Mouse (Mus musculus): ENCODE measurements at regions not wholly inside any gene's neighbourhood (a gene's known extent, or its start where the extent isn't known, plus 50 kb on each side); places are given as distances from the start of the nearest gene placed in this dataset.
"Not testable (repeated sequence)": the region's sequence is repeated elsewhere in the genome, so short reads cannot be mapped to it uniquely, and the experiment has no call there.

GRCm38 (mm10) chr3:18764301-18765078 is 816.3 kb downstream of the Cypt12 start:
- no peaks in the 10 kb centered on the region for H3K4me1 ChIP-seq (ENCODE audit: control insufficient read depth, insufficient read depth, low read length)
- H3K9ac ChIP-seq (ENCODE audit: low read depth, low read length, severe bottlenecking) = no peak overlapping the region
- no peak overlapping the region for H3K4me3 ChIP-seq (replicated peaks; ENCODE audit: low read length)
- no peaks in the 10 kb centered on the region for H3K36me3 ChIP-seq (ENCODE audit: control insufficient read depth, insufficient read depth, low read length)
- ATAC-seq (ENCODE audit: low FRiP score, low read depth) (no peak), DNase-seq (ENCODE audit: low spot score) (no peak)
- no peak for TF ChIP-seq POLR2A (IDR thresholded peaks at IDR 0.05; ENCODE audit: borderline replicate concordance, extremely low read depth, insufficient read depth, insufficient read length)
- H3K9me3 ChIP-seq (ENCODE audit: control insufficient read depth, low read length) = no peaks in the 10 kb centered on the region
- no peak overlapping the region for H3K4me2 ChIP-seq (replicated peaks; ENCODE audit: low read depth, low read length, severe bottlenecking)
- 66% methylated on average over 3 of the region's 3 CpGs for WGBS
- no peak overlapping the region for H3K27ac ChIP-seq (replicated peaks; ENCODE audit: low read depth, low read length)
- H3K27me3 ChIP-seq (ENCODE audit: control insufficient read depth, insufficient read depth, low read length) = no peaks in the 10 kb centered on the region

- no peaks in the 10 kb centered on the region for H3K9me3 ChIP-seq (ENCODE audit: control insufficient read depth, low read length)
- TF ChIP-seq POLR2A (IDR thresholded peaks at IDR 0.05; ENCODE audit: borderline replicate concordance, extremely low read depth, insufficient read depth, insufficient read length) = no peak
- H3K36me3 ChIP-seq (ENCODE audit: control insufficient read depth, insufficient read depth, low read length) = no peaks in the 10 kb centered on the region
- H3K9ac ChIP-seq (ENCODE audit: low read depth, low read length, severe bottlenecking) = no peak overlapping the region
- H3K4me1 ChIP-seq (ENCODE audit: control insufficient read depth, insufficient read depth, low read length) = no peaks in the 10 kb centered on the region
- ATAC-seq (ENCODE audit: low FRiP score, low read depth) (no peak), DNase-seq (ENCODE audit: low spot score) (no peak)
- no peaks in the 10 kb centered on the region for H3K27me3 ChIP-seq (ENCODE audit: control insufficient read depth, insufficient read depth, low read length)
- H3K27ac ChIP-seq (replicated peaks; ENCODE audit: low read depth, low read length) = no peak overlapping the region
- WGBS = 60% methylated on average over 1 of the region's 1 CpGs
- H3K4me2 ChIP-seq (replicated peaks; ENCODE audit: low read depth, low read length, severe bottlenecking) = no peak overlapping the region
- H3K4me3 ChIP-seq (replicated peaks; ENCODE audit: low read length) = no peak overlapping the region
Measured at GRCm38 (mm10) chr3:18778481-18778880, 830.3 kb downstream of the Cypt12 start.

DNA sequence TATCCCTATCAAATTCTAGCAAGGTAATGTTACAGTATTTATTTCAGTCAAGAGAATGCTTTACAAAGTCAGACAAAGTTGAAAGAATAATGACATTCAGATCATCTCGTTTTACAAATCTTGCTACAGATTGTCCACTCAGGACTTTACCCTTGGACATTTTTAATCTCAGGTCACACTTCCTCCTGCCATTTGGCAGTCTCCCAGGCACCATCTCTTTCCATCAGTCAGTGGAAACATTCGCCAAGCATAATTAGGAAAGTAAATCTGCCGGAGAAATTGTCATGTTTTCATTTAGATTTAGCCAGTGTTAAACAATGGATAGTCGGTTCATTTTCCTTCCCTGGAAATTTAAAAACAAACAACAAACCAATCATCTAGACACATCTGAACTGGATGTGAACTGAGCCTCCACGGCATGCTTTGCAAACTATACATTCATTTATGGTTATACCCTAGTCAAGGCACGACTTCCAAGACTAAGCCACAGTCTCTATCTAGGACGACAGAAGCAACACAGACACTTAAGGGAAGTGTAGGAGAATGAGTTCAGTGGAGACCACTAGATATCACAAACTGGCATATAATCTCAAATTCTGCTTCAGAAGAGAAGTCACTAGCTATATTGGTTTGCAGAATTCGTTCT is 839.4 kb downstream of the Cypt12 start:
- DNase-seq (ENCODE audit: low spot score) (no peak), ATAC-seq (ENCODE audit: low FRiP score, low read depth) (no peak)
- H3K4me1 ChIP-seq (ENCODE audit: control insufficient read depth, insufficient read depth, low read length) = no peaks in the 10 kb centered on the region
- no peaks in the 10 kb centered on the region for H3K27me3 ChIP-seq (ENCODE audit: control insufficient read depth, insufficient read depth, low read length)
- H3K36me3 ChIP-seq (ENCODE audit: control insufficient read depth, insufficient read depth, low read length) = no peaks in the 10 kb centered on the region
- no peaks in the 10 kb centered on the region for H3K9me3 ChIP-seq (ENCODE audit: control insufficient read depth, low read length)
- TF ChIP-seq POLR2A (IDR thresholded peaks at IDR 0.05; ENCODE audit: borderline replicate concordance, extremely low read depth, insufficient read depth, insufficient read length) = no peak
- WGBS = 80% methylated on average over 8 of the region's 8 CpGs
- no peak overlapping the region for H3K27ac ChIP-seq (replicated peaks; ENCODE audit: low read depth, low read length)
- no peak overlapping the region for H3K4me3 ChIP-seq (replicated peaks; ENCODE audit: low read length)
- no peak overlapping the region for H3K4me2 ChIP-seq (replicated peaks; ENCODE audit: low read depth, low read length, severe bottlenecking)
- no peak overlapping the region for H3K9ac ChIP-seq (ENCODE audit: low read depth, low read length, severe bottlenecking)

GRCm38 (mm10) chr3:18802794-18803193 is 825.7 kb downstream of the 1700064H15Rik start:
- no peak for ATAC-seq (ENCODE audit: low FRiP score, low read depth)

DNA sequence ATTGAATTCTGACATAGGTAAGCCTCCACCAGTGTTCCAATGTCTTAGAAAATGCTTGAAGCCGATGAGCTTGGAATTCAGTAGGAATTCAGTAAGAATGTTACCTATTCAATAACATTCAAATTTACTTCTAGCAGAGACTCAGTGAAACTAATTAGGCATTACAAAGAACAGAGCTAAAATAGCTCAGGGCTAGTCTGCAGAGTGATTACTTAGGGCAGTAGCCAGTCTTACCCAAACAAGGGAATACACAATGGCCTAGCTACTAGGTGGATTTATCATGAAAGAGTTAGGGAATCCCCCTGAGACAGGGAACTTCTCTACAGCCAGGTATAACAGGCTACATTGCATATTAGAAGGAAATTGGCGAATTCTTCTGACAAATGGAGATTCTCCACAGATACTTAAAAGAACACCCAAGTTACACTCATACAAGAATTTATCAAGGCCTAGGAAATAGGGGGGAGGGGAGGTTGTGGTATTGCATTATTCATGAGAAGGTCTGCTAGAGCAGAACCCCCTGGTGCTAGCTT is 799.6 kb downstream of the 1700064H15Rik start:
- H3K36me3 ChIP-seq (ENCODE audit: control insufficient read depth, insufficient read depth, low read length); H3K27me3 ChIP-seq (ENCODE audit: control insufficient read depth, insufficient read depth, low read length); H3K4me2 ChIP-seq (replicated peaks; ENCODE audit: low read depth, low read length, severe bottlenecking); H3K4me3 ChIP-seq (replicated peaks; ENCODE audit: low read length); H3K9me3 ChIP-seq (ENCODE audit: control insufficient read depth, low read length); DNase-seq (ENCODE audit: low spot score); H3K4me1 ChIP-seq (ENCODE audit: control insufficient read depth, insufficient read depth, low read length); H3K9ac ChIP-seq (ENCODE audit: low read depth, low read length, severe bottlenecking); H3K27ac ChIP-seq (replicated peaks; ENCODE audit: low read depth, low read length); ATAC-seq (ENCODE audit: low FRiP score, low read depth): not testable (repeated sequence)
- 35% methylated on average over 2 of the region's 2 CpGs for WGBS

More at GRCm38 (mm10) chr3:18802794-18803193, 825.7 kb downstream of the 1700064H15Rik start:
- no peaks in the 10 kb centered on the region for H3K36me3 ChIP-seq (ENCODE audit: control insufficient read depth, insufficient read depth, low read length)
- 65% methylated on average over 3 of the region's 3 CpGs for WGBS
- no peak overlapping the region for H3K9ac ChIP-seq (ENCODE audit: low read depth, low read length, severe bottlenecking)
- no peak for DNase-seq (ENCODE audit: low spot score)
- no peak overlapping the region for H3K4me3 ChIP-seq (replicated peaks; ENCODE audit: low read length)
- H3K4me1 ChIP-seq (ENCODE audit: control insufficient read depth, insufficient read depth, low read length) = no peaks in the 10 kb centered on the region
- no peaks in the 10 kb centered on the region for H3K9me3 ChIP-seq (ENCODE audit: control insufficient read depth, low read length)
- no peaks in the 10 kb centered on the region for H3K27me3 ChIP-seq (ENCODE audit: control insufficient read depth, insufficient read depth, low read length)
- TF ChIP-seq POLR2A (IDR thresholded peaks at IDR 0.05; ENCODE audit: borderline replicate concordance, extremely low read depth, insufficient read depth, insufficient read length) = no peak
- H3K4me2 ChIP-seq (replicated peaks; ENCODE audit: low read depth, low read length, severe bottlenecking) = no peak overlapping the region
- H3K27ac ChIP-seq (replicated peaks; ENCODE audit: low read depth, low read length) = no peak overlapping the region

Measured in limb, embryonic 14.5 days (tissue).